Mouse (Mus musculus) heart, adult 10 weeks (tissue): Measurements from ENCODE around the gene 1700113H08Rik. TPM values are rescaled to one million over a fixed set of nuclear protein-coding genes. Genes with fewer than 3 reads are reported as not detected.

Experiments
- polyA plus RNA-seq: library from polyadenylated mRNA; stranded (reverse); fragments of 350-450 nt; fragmentation: Illumina TruSeq; extraction: RNeasy Lipid Tissue Mini Kit (QIAGEN cat#74804); gene quantifications from one replicate; pipeline ENCODE4 v1.2.3, GENCODE M21; 2014; ENCODE audit warnings: low read depth, low replicate concordance

1700113H08Rik gene
- not detected for polyA plus RNA-seq

DNA sequence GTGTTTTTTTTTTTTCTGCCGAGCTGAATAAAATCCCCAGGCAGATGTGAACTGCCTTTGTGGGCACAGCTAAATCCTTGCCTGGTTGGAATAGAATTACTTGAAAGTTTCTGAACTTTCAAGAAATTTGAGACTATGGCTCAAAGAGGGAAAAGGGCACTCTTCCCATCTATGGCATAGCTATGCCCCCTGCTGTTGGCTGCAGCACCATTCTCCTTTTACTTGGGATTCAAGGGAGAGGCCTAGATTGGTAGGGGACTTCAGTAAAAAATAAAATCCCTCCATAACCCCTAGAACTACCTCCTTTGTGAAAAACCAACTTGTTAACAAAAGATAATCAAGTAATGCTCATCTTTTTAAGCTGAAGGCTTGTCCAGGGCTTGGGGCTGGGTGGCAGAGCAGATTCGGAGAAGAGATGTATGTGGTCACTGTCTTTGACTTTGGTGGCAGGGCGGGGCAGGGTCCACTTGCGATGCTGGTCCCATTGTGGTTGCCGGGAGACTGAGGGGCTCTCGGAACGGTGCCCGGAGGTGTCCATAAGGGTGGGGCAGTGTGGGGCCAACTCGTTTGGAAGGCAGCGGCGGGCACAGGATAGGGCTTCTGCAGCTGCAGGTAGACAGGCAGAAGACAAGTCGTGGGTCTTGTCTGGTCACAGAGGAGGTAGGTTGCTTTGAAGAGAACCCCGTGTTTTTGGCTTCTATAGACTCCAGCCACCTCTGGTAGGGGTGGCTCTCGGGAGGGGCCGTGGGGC, at the start of gene 1700113H08Rik:
Gene 1700113H08Rik (plus strand): TSS at position 546 of the 751 bp plus-strand sequence.

Other genes starting within 250 kb of the 1700113H08Rik start
- 0.68 TPM for gene Stab2, start 50.0 kb upstream of the 1700113H08Rik start, polyA plus RNA-seq